Mouse (Mus musculus) liver, embryonic 14.5 days (tissue): ENCODE data around the gene Rtp3.

Experiments
- CTCF ChIP-seq: IDR thresholded peaks from 2 replicates; pipeline ENCODE4 v1.5.1; 2016; ENCODE audit warnings: antibody characterized with exemption, low read depth, control low read depth
- EP300 ChIP-seq: IDR thresholded peaks from 2 replicates; pipeline ENCODE4 v1.6.1; 2016; ENCODE audit warnings: antibody characterized with exemption, low read depth

DNA sequence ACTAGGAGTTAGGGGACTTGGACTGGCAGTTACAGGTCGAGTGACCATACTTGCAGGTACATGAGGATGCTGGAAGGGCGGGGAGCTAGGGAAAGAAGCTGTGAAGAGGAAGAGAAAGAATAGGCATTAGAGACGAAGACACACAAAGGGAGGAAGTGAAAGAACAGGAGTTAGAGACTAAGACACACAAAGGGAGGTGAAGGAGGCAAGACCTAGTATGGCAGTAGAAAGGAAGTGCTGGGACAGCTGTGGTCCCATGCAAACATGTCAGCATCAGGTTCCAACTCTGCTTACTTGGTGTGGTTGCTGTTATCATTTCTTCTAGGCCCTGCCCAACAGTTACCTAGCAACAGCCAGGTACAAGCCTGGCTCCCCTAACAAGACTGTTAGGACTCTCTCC, 19.4 kb upstream of the Rtp3 start:
- TF ChIP-seq CTCF (no peak), EP300 (no peak)
